Mouse (Mus musculus) liver, postnatal 0 days (tissue): ENCODE data around the gene Gfod1.

Source experiments
- CTCF ChIP-seq: sonication (generic); IDR thresholded peaks from 2 replicates; pipeline ENCODE4 v1.5.1; 2016; ENCODE audit warnings: antibody characterized with exemption, low read depth
- EP300 ChIP-seq: IDR thresholded peaks from 2 replicates; pipeline ENCODE4 v1.6.1; 2016; ENCODE audit warnings: antibody characterized with exemption, low read depth, mild to moderate bottlenecking

GRCm38 (mm10) chr13:43146515-43147258, 157.3 kb downstream of the Gfod1 start:
- TF ChIP-seq CTCF (no peak), EP300 (no peak)
